Mouse (Mus musculus): ENCODE measurements around the gene Edil3.

DNA sequence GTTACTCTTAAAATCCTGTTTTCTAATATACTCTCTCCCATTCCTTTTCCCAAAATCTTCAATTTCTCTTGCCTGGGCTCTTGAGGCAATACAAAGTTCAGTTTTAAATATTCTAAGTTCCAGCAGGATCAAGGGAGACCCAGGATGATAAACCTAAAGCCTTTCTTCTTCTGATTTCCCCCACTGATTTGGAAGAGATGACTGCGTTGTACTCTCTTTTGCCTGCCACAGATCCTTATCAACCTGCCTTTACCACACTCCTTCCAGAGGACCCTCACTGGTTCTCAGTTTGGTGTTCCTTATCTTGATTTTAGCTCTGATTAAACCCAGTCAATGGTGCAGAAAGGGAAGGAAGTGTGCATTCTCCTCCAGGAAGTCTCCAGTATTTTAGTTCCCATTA, 435.6 kb downstream of the Edil3 start:
- TF ChIP-seq CTCF (IDR thresholded peaks at IDR 0.05; ENCODE audit: low read depth) (no peak), EP300 (optimal IDR thresholded peaks at IDR 0.05) (no peak)
